Mouse (Mus musculus) ES-E14 (cell line): Measurements from ENCODE around the gene Slc7a6os.

Source experiments
- CHD2 ChIP-seq: IDR thresholded peaks from 2 replicates; pipeline ENCODE4 v1.6.1; 2014; ENCODE audit warnings: mild to moderate bottlenecking, low read depth, low read length, inconsistent platforms
- HCFC1 ChIP-seq: IDR thresholded peaks from 2 replicates; pipeline ENCODE4 v1.6.1; 2012; ENCODE audit warnings: low read length, inconsistent platforms, borderline replicate concordance; ENCODE audit not compliant: insufficient read depth
- MAFK ChIP-seq: IDR thresholded peaks from 2 replicates; pipeline ENCODE4 v1.6.1; 2014; ENCODE audit warnings: mild to moderate bottlenecking, low read depth, low read length, inconsistent platforms; ENCODE audit not compliant: insufficient read depth
- ZC3H11A ChIP-seq: IDR thresholded peaks from 2 replicates; pipeline ENCODE4 v1.6.1; 2012; ENCODE audit warnings: low read depth, mild to moderate bottlenecking, inconsistent platforms, low read length, borderline replicate concordance
- ZNF384 ChIP-seq: IDR thresholded peaks from 2 replicates; pipeline ENCODE4 v1.6.1; 2012; ENCODE audit warnings: low read depth, low read length, inconsistent platforms

GRCm38 (mm10) chr8:106173566-106173965 is 37.2 kb downstream of the Slc7a6os start:
- TF ChIP-seq CHD2 (no peak), MAFK (no peak), HCFC1 (no peak), ZNF384 (no peak), ZC3H11A (no peak)
